Mouse (Mus musculus) C2C12 (cell line): ENCODE results near the gene Gm20605.

Experiments
- CTCF ChIP-seq: IDR thresholded peaks from one replicate; pipeline ENCODE4 v1.5.1; 2011; ENCODE audit not compliant: control insufficient read depth, insufficient read depth, insufficient read length
- FOSL1 ChIP-seq: IDR thresholded peaks from one replicate; pipeline ENCODE4 v1.8.0; 2011; ENCODE audit warnings: mild to moderate bottlenecking, low read length; ENCODE audit not compliant: poor library complexity, insufficient read depth, severe bottlenecking
- MAX ChIP-seq: IDR thresholded peaks from one replicate; pipeline ENCODE4 v1.6.1; 2011; ENCODE audit warnings: mild to moderate bottlenecking, control low read depth

- TF ChIP-seq CTCF (no peak), MAX (no peak), FOSL1 (no peak)
Measured at GRCm38 (mm10) chr5:137628498-137629305, at the start of gene Gm20605, which contains the start of the genes Fbxo24 and Lrch4.
